Mouse (Mus musculus) neutrophil, adult 5-6 weeks (primary cell): ENCODE data around the gene Atg101. TPM values are rescaled to one million over a fixed set of nuclear protein-coding genes. Genes with fewer than 3 reads are reported as not detected.

Experiments
- ATAC-seq: fragments of 151-379, 151-347 bp; 2 replicates; pipeline ENCODE4 v1.8.0; 2017; ENCODE audit warnings: mild to moderate bottlenecking, moderate TSS enrichment; ENCODE audit not compliant: insufficient number of reproducible peaks, poor library complexity, low FRiP score, severe bottlenecking; ENCODE audit errors: extremely low read depth
- total RNA-seq: library from RNA; stranded (forward); fragments of 200-1000 nt; gene quantifications from 2 replicates; pipeline ENCODE4 v1.2.3, GENCODE M21; 2017

The Atg101 gene
- total RNA-seq, 1 experiment from 2014 or later, result 61.0 TPM

- no peak for ATAC-seq
Measured at GRCm38 (mm10) chr15:101278589-101278988, 5.5 kb upstream of the Atg101 start.

GRCm38 (mm10) chr15:101279430-101279999, 4.6 kb upstream of the Atg101 start:
- no peak for ATAC-seq

- ATAC-seq, result no peak
Measured at GRCm38 (mm10) chr15:101282471-101282870, 1.6 kb upstream of the Atg101 start.

- ATAC-seq, result peak; percentile 56
Measured at GRCm38 (mm10) chr15:101283183-101283910, 725 bp upstream of the Atg101 start.

- ATAC-seq, result no peak
Measured at GRCm38 (mm10) chr15:101286129-101286770, 2.2 kb downstream of the Atg101 start.

- ATAC-seq, result no peak
Measured at GRCm38 (mm10) chr15:101287361-101287760, 3.3 kb downstream of the Atg101 start.

- no peak for ATAC-seq
Measured at GRCm38 (mm10) chr15:101290354-101290753, 6.3 kb downstream of the Atg101 start.

- ATAC-seq, result no peak
Measured at GRCm38 (mm10) chr15:101292012-101292411, 7.9 kb downstream of the Atg101 start.

- no peak for ATAC-seq
Measured at GRCm38 (mm10) chr15:101293025-101293621, 9.1 kb downstream of the Atg101 start, which contains the start of gene 6030408B16Rik. Gene 6030408B16Rik (plus strand): TSS chr15:101293212.

GRCm38 (mm10) chr15:101294028-101294894, 10.2 kb downstream of the Atg101 start:
- ATAC-seq, result no peak

GRCm38 (mm10) chr15:101295106-101295505, 11.0 kb downstream of the Atg101 start:
- ATAC-seq, result no peak

- ATAC-seq, result no peak
Measured at GRCm38 (mm10) chr15:101295616-101296015, 11.5 kb downstream of the Atg101 start.

GRCm38 (mm10) chr15:101296091-101296490, 12.0 kb downstream of the Atg101 start:
- ATAC-seq, result no peak

GRCm38 (mm10) chr15:101297988-101298387, 13.9 kb downstream of the Atg101 start:
- no peak for ATAC-seq

- no peak for ATAC-seq
Measured at GRCm38 (mm10) chr15:101298550-101298949, 14.5 kb downstream of the Atg101 start.

- no peak for ATAC-seq
Measured at GRCm38 (mm10) chr15:101299480-101299960, 15.4 kb downstream of the Atg101 start.

- no peak for ATAC-seq
Measured at GRCm38 (mm10) chr15:101300128-101300527, 16.1 kb downstream of the Atg101 start.

- no peak for ATAC-seq
Measured at GRCm38 (mm10) chr15:101302201-101302600, 18.1 kb downstream of the Atg101 start.

- ATAC-seq, result no peak
Measured at GRCm38 (mm10) chr15:101303830-101304229, 19.8 kb downstream of the Atg101 start.
